Mouse (Mus musculus) intestine, embryonic 14.5 days (tissue): ENCODE results near the gene Fam171a2. TPM values are rescaled to one million over a fixed set of nuclear protein-coding genes. Genes with fewer than 3 reads are reported as not detected.

ENCODE experiments used
- ATAC-seq: fragments of 200-750 bp; cut with Nextera tagmentation; replicated peaks from 2 replicates; pipeline ENCODE4 v1.8.0; 2017; ENCODE audit warnings: low read depth, moderate number of reproducible peaks, moderate TSS enrichment, moderate library complexity; ENCODE audit not compliant: low FRiP score, low TSS enrichment
- DNase-seq: peaks from one replicate; pipeline ENCODE4 v3.0.0-alpha.2; 2018; ENCODE audit warnings: low spot score
- H3K27ac ChIP-seq: fragments of 300-500 bp; sonication (generic); 2 replicates; pipeline ENCODE4 v1.5.1; 2014; ENCODE audit warnings: low read depth, mild to moderate bottlenecking, control low read depth
- H3K27me3 ChIP-seq: fragments of 300-500 bp; sonication (generic); replicated peaks from 2 replicates; pipeline ENCODE4 v1.6.1; 2014; ENCODE audit warnings: low read length, control low read depth; ENCODE audit not compliant: control insufficient read depth, insufficient read depth
- H3K36me3 ChIP-seq: fragments of 300-500 bp; sonication (generic); 2 replicates; pipeline ENCODE4 v1.6.1; 2014; ENCODE audit warnings: low read length, control low read depth; ENCODE audit not compliant: control insufficient read depth, insufficient read depth
- H3K4me1 ChIP-seq: fragments of 300-500 bp; sonication (generic); replicated peaks from 2 replicates; pipeline ENCODE4 v1.6.1; 2014; ENCODE audit warnings: low read length, control low read depth, mixed read lengths; ENCODE audit not compliant: control insufficient read depth, insufficient read depth
- H3K4me2 ChIP-seq: fragments of 300-500 bp; sonication (generic); 2 replicates; pipeline ENCODE4 v1.6.1; 2014; ENCODE audit warnings: low read length
- H3K4me3 ChIP-seq: fragments of 300-500 bp; sonication (generic); 2 replicates; pipeline ENCODE4 v1.5.1; 2014; ENCODE audit warnings: low read depth, low read length, control low read depth, mixed read lengths
- H3K9ac ChIP-seq: fragments of 300-500 bp; sonication (generic); 2 replicates; pipeline ENCODE4 v1.6.1; 2014; ENCODE audit warnings: mild to moderate bottlenecking, low read length
- H3K9me3 ChIP-seq: fragments of 300-500 bp; sonication (generic); 2 replicates; pipeline ENCODE4 v1.6.1; 2016; ENCODE audit warnings: low read length, control low read depth; ENCODE audit not compliant: control insufficient read depth
- WGBS: fragments of 180-500 bp; shearing (Covaris S2); extraction: QIAGEN DNeasy Blood & Tissue Kit; methylation state at CpG from one replicate; pipeline ENCODE4 v1.1.7; 2014; 5-methylcytosine and 5-hydroxymethylcytosine counted together
- polyA plus RNA-seq: library from polyadenylated mRNA; unstranded; fragments of >200 nt; fragmentation: Nextera tagmentation; extraction: Ambion mirVana; gene quantifications from 2 replicates; pipeline ENCODE4 v1.2.1, GENCODE M21; 2014

Fam171a2 gene
- polyA plus RNA-seq, 1 experiment from 2014 or later = 4.7 TPM

DNA sequence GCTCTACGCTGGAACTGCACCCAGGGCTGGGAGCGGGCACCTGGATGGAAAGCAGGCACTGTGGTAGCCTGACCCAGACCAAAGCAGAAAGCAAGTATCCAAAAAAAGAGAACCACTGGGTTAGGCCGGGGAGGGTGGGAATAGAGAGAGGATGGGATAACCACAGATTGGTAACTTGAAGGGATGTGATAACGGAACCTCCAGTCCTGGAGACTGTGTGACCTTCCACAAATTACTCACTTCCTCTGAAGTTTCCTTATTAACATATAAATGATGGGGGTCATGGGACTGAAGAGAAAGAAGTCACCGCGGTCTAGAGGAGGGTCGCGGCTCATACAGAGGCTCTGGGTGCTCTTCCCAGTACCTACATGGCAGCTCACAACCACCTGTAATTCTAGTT, 7.2 kb downstream of the Fam171a2 start:
- Histone ChIP-seq H3K4me3 (no peak overlapping the region), H3K27me3 (0 out of 2 replicates have a peak, but pooled peaks cover 2% of the 10 kb centered on the region), H3K27ac (no peak overlapping the region), H3K36me3 (peaks cover 52% of the 10 kb centered on the region), H3K9ac (no peak overlapping the region), H3K4me2 (no peak overlapping the region), H3K4me1 (peaks cover 21% of the 10 kb centered on the region), H3K9me3 (no peaks in the 10 kb centered on the region)
- DNase-seq (no peak), ATAC-seq (no peak)
- WGBS = 94% methylated on average over 8 of the region's 8 CpGs

DNA sequence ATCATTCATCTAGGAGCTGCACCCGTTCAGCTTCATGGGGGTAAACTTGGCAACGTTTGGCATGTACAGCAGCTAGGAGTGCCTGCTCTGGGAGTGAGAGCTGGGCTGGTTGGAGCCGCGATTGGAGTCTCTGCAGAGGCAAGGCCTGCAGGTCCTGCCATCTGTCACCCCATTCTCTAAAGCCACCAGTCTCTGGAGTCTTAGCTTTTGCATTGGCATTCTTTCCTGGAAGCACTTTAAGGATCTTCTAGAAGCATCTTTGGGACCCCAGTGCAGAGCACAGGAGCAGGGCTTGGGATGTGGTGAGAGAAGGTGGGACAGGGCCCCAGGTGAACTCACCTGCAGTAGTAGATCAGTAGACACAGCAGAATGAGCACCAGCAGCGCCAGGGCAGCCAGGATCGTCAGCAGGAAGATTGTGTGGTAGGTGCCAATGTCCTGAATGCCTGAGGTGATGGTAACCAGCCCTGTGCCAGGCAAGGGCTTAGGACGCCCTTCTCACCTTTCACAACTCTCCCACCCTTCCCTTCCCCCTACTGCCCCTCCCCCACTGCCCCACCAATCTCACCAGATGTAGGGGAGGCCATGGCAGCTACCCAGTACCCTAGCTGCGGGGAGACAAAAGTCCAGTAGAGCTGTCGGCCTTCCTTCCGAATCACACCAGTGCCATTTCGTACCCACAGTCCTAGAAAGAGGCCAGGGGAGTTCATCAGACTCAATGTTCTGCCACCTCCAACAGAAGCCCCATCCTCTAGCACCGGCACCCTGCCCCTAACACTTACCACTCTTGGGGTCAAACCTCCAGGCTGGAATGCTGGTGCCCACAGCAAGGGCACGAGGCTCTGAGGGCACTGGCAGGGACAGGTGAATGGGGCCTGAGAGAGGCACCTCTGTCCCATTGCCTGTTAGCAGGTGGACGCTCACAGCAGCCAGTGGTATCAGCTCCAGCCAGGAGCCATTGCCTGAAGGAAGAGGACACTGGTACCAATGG, 8.1 kb downstream of the Fam171a2 start:
- H3K36me3 ChIP-seq = peaks cover 59% of the 10 kb centered on the region

DNA sequence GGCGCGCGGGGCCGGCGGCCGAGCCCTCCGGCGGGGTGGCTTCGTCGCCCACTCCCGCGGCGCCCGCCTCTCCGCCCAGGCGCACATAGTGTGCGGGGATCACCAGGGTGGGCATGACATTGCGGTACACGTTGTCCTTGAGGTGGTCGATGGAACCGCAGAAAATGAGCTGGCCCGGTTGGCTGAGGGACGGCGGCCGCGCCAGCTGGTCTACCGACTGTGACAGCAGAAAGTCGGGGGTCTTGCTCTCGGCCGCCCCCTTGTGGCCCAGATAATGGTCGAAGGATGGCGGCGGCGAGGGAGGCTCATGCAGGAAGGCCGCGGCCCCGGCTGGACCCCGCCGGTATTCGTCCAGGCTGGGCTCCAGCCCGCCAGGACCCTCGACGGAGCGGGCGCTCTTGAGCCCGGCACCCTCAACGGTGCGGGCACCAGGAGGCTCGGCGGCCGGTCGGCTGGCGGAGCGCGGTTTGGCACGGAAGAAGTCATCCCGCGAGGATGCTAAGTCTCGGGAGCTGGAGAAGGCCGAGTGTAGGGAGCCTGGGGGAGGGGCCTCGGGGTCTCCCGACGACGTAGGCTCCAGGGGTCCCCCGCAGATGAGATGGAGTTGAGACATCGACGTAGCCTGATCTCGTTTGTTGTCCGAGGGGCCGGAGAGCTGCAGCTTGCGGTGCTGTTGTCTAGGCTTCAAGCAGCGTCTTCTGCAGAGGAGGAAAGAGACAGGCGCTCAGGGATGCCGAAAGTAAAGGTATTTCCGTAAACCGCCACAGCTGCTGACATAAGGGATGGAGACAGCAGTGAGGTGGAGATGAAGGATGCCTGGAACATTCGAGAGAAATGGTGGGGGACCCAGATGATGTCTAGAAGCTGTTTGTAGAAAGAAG, 9.0 kb downstream of the Fam171a2 start:
- Histone ChIP-seq H3K9ac (peak overlapping the region; percentile 39), H3K27ac (no peak overlapping the region), H3K4me1 (peaks cover 11% of the 10 kb centered on the region), H3K36me3 (peaks cover 59% of the 10 kb centered on the region), H3K9me3 (no peaks in the 10 kb centered on the region), H3K4me2 (peak overlapping the region; percentile 88), H3K27me3 (0 out of 2 replicates have a peak, but pooled peaks cover 2% of the 10 kb centered on the region), H3K4me3 (peak overlapping the region; percentile 40)
- DNase-seq (peak; percentile 98), ATAC-seq (peak; percentile 9; the same call in 1 of the 2 replicates)
- WGBS = 12% methylated on average over 77 of the region's 77 CpGs

More for the DNA sequence above, 8.1 kb downstream of the Fam171a2 start:
- no peak overlapping the region for H3K9ac ChIP-seq
- H3K27ac ChIP-seq = no peak overlapping the region
- WGBS = 79% methylated on average over 14 of the region's 14 CpGs
- H3K27me3 ChIP-seq = 0 out of 2 replicates have a peak, but pooled peaks cover 2% of the 10 kb centered on the region
- DNase-seq (no peak), ATAC-seq (no peak)
- no peaks in the 10 kb centered on the region for H3K9me3 ChIP-seq
- peaks cover 13% of the 10 kb centered on the region for H3K4me1 ChIP-seq
- H3K4me2 ChIP-seq = no peak overlapping the region
- no peak overlapping the region for H3K4me3 ChIP-seq

- DNase-seq (peak; percentile 84), ATAC-seq (peak; percentile 37; the same call in 1 of the 2 replicates)
- Histone ChIP-seq H3K36me3 (peaks cover 56% of the 10 kb centered on the region), H3K27me3 (0 out of 2 replicates have a peak, but pooled peaks cover 2% of the 10 kb centered on the region), H3K27ac (no peak overlapping the region; the same call in 1 of the 2 replicates), H3K4me1 (peaks cover 11% of the 10 kb centered on the region), H3K9ac (peak overlapping the region; percentile 39), H3K4me2 (peak overlapping the region; percentile 88), H3K9me3 (no peaks in the 10 kb centered on the region), H3K4me3 (peak overlapping the region; percentile 40)
- 6% methylated on average over 85 of the region's 87 CpGs for WGBS
These were observed 10.1 kb downstream of the Fam171a2 start for GRCm38 (mm10) chr11:102437120-102438061.

DNA sequence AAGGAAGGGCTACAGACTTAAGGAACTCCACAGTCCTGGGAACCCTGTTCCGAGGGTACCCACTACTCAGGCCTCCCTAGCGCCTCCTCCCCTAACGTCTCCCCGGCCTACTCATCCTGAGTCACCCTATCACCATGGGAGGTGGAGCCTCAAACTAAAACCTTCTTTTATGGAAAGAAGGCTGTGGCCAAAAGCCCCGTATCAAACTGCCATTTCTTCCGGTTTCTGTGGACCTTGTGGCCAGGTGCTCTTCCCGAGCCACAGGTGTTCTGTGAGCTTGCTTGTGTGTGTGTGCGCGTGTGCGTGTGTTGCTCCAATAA, 11.1 kb downstream of the Fam171a2 start:
- 0 out of 2 replicates have a peak, but pooled peaks cover 2% of the 10 kb centered on the region for H3K27me3 ChIP-seq
- DNase-seq (no peak), ATAC-seq (no peak)
- H3K9me3 ChIP-seq = no peaks in the 10 kb centered on the region
- WGBS = 77% methylated on average over 10 of the region's 10 CpGs
- H3K4me1 ChIP-seq = peaks cover 11% of the 10 kb centered on the region
- H3K27ac ChIP-seq = no peak overlapping the region
- H3K36me3 ChIP-seq = peaks cover 48% of the 10 kb centered on the region
- no peak overlapping the region for H3K9ac ChIP-seq
- H3K4me2 ChIP-seq = no peak overlapping the region
- no peak overlapping the region for H3K4me3 ChIP-seq

GRCm38 (mm10) chr11:102435754-102436470, 11.6 kb downstream of the Fam171a2 start:
- H3K9ac ChIP-seq = no peak overlapping the region
- ATAC-seq = no peak
- H3K4me3 ChIP-seq = no peak overlapping the region
- WGBS = 94% methylated on average over 18 of the region's 18 CpGs
- H3K36me3 ChIP-seq = peaks cover 42% of the 10 kb centered on the region
- 0 out of 2 replicates have a peak, but pooled peaks cover 2% of the 10 kb centered on the region for H3K27me3 ChIP-seq
- DNase-seq = no peak
- H3K9me3 ChIP-seq = no peaks in the 10 kb centered on the region
- no peak overlapping the region for H3K4me2 ChIP-seq
- H3K4me1 ChIP-seq = peaks cover 15% of the 10 kb centered on the region
- no peak overlapping the region for H3K27ac ChIP-seq

DNA sequence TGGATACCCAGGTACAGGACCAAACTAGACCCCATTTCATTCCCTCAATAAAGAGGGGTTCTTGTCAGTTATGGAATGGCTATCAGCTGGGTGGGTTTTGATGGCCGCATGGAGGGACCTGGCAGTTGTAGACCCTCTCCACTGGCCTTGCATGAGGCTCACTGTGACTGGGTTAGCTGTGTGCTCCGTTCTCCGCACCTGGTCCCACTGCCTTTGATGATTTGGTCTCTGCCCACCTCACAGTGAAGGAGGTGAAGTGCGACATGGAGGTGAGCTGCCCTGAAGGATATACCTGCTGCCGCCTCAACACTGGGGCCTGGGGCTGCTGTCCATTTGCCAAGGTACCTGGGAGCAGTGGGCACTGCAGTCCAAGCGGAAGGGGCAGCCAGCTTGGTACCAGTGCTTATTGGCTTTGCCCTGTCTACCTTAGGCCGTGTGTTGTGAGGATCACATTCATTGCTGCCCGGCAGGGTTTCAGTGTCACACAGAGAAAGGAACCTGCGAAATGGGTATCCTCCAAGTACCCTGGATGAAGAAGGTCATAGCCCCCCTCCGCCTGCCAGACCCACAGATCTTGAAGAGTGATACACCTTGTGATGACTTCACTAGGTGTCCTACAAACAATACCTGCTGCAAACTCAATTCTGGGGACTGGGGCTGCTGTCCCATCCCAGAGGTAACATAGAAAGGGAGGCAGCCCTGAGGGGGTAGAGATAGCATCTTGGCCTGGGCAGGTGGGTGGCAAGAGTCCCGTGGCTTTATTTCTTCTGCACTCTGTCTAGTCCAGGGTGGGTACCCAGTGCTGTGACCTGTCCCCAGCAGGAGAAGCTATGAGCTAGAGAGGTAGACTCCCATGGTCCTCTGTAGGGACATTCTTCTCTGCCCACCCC, 12.4 kb downstream of the Fam171a2 start:
- ATAC-seq (no peak), DNase-seq (no peak)
- Histone ChIP-seq H3K4me2 (no peak overlapping the region), H3K9ac (no peak overlapping the region), H3K27me3 (0 out of 2 replicates have a peak, but pooled peaks cover 2% of the 10 kb centered on the region), H3K9me3 (no peaks in the 10 kb centered on the region), H3K27ac (no peak overlapping the region), H3K4me1 (peaks cover 15% of the 10 kb centered on the region), H3K36me3 (peaks cover 36% of the 10 kb centered on the region), H3K4me3 (no peak overlapping the region)
- 91% methylated on average over 11 of the region's 11 CpGs for WGBS
